Mouse (Mus musculus) embryonic facial prominence, embryonic 14.5 days (tissue): ENCODE measurements at regions not wholly inside any gene's neighbourhood (a gene's known extent, or its start where the extent isn't known, plus 50 kb on each side); places are given as distances from the start of the nearest gene placed in this dataset.

ENCODE experiments used
- ATAC-seq: fragments of 200-750 bp; cut with Nextera tagmentation; 2 replicates; pipeline ENCODE4 v1.8.0; 2017; ENCODE audit warnings: low read depth, moderate number of reproducible peaks, moderate TSS enrichment
- DNase-seq: peaks from one replicate; pipeline ENCODE4 v3.0.0-alpha.2; 2015; ENCODE audit warnings: low spot score
- H3K27ac ChIP-seq: fragments of 300-500 bp; sonication (generic); replicated peaks from 2 replicates; pipeline ENCODE4 v1.5.1; 2014; ENCODE audit warnings: low read depth, mild to moderate bottlenecking, low read length, moderate library complexity
- H3K27me3 ChIP-seq: fragments of 300-500 bp; sonication (generic); replicated peaks from 2 replicates; pipeline ENCODE4 v1.6.1; 2014; ENCODE audit warnings: low read length; ENCODE audit not compliant: control insufficient read depth, insufficient read depth
- H3K36me3 ChIP-seq: fragments of 300-500 bp; sonication (generic); 2 replicates; pipeline ENCODE4 v1.6.1; 2014; ENCODE audit warnings: low read length, mixed read lengths; ENCODE audit not compliant: control insufficient read depth, insufficient read depth
- H3K4me1 ChIP-seq: fragments of 300-500 bp; sonication (generic); 2 replicates; pipeline ENCODE4 v1.6.1; 2014; ENCODE audit warnings: antibody characterized with exemption, low read length; ENCODE audit not compliant: control insufficient read depth, insufficient read depth
- H3K4me2 ChIP-seq: fragments of 300-500 bp; sonication (generic); 2 replicates; pipeline ENCODE4 v1.6.1; 2014; ENCODE audit warnings: low read depth, mild to moderate bottlenecking, low read length, moderate library complexity, mixed read lengths
- H3K4me3 ChIP-seq: fragments of 300-500 bp; sonication (generic); 2 replicates; pipeline ENCODE4 v1.5.1; 2014; ENCODE audit warnings: low read depth, mild to moderate bottlenecking, low read length
- H3K9ac ChIP-seq: fragments of 300-500 bp; sonication (generic); 2 replicates; pipeline ENCODE4 v1.6.1; 2014; ENCODE audit warnings: low read depth, mild to moderate bottlenecking, low read length, moderate library complexity, mixed read lengths
- H3K9me3 ChIP-seq: fragments of 300-500 bp; sonication (generic); 2 replicates; pipeline ENCODE4 v1.6.1; 2016; ENCODE audit warnings: low read length; ENCODE audit not compliant: control insufficient read depth
- WGBS: fragments of 180-500 bp; shearing (Covaris S2); extraction: QIAGEN DNeasy Blood & Tissue Kit; methylation state at CpG from one replicate; pipeline ENCODE4 v1.1.7; 2014; 5-methylcytosine and 5-hydroxymethylcytosine counted together

- no peak overlapping the region for H3K4me2 ChIP-seq
- no peak overlapping the region for H3K4me3 ChIP-seq
- H3K27me3 ChIP-seq = no peaks in the 10 kb centered on the region
- 89% methylated on average over 7 of the region's 7 CpGs for WGBS
- H3K9me3 ChIP-seq = no peaks in the 10 kb centered on the region
- H3K27ac ChIP-seq = no peak overlapping the region
- H3K36me3 ChIP-seq = peaks cover 17% of the 10 kb centered on the region; the same call in 1 of the 2 replicates
- no peak overlapping the region for H3K9ac ChIP-seq
- ATAC-seq = no peak
- no peak for DNase-seq
- H3K4me1 ChIP-seq = peaks cover 12% of the 10 kb centered on the region; the same call in 1 of the 2 replicates
These were observed 316.8 kb upstream of the Ubash3b start for GRCm38 (mm10) chr9:41478106-41478848.

- Histone ChIP-seq H3K9ac (peak overlapping the region; percentile 81), H3K36me3 (0 out of 2 replicates have a peak, but pooled peaks cover 4% of the 10 kb centered on the region), H3K27ac (peak overlapping the region; percentile 94), H3K4me3 (peak overlapping the region; percentile 46), H3K9me3 (no peaks in the 10 kb centered on the region), H3K4me1 (peaks cover 17% of the 10 kb centered on the region), H3K27me3 (no peaks in the 10 kb centered on the region), H3K4me2 (peak overlapping the region; percentile 77)
- DNase-seq (peak; percentile 83), ATAC-seq (peak; percentile 28; the same call in 1 of the 2 replicates)
- 31% methylated on average over 8 of the region's 8 CpGs for WGBS
These were observed 313.8 kb upstream of the Ubash3b start for GRCm38 (mm10) chr9:41475326-41475725.

- DNase-seq (no peak), ATAC-seq (peak; percentile 20; the same call in 1 of the 2 replicates)
- H3K27ac ChIP-seq = peak overlapping the region; percentile 94
- peak overlapping the region; percentile 81 for H3K9ac ChIP-seq
- peak overlapping the region; percentile 77 for H3K4me2 ChIP-seq
- H3K27me3 ChIP-seq = no peaks in the 10 kb centered on the region
- H3K9me3 ChIP-seq = no peaks in the 10 kb centered on the region
- WGBS = 53% methylated on average over 6 of the region's 6 CpGs
- H3K36me3 ChIP-seq = 0 out of 2 replicates have a peak, but pooled peaks cover 4% of the 10 kb centered on the region
- peak overlapping the region; percentile 46 for H3K4me3 ChIP-seq
- H3K4me1 ChIP-seq = peaks cover 20% of the 10 kb centered on the region
These were observed 313.4 kb upstream of the Ubash3b start for GRCm38 (mm10) chr9:41474945-41475297.

- Histone ChIP-seq H3K36me3 (0 out of 2 replicates have a peak, but pooled peaks cover 4% of the 10 kb centered on the region), H3K4me2 (peak overlapping the region; percentile 77), H3K9ac (peak overlapping the region; percentile 81), H3K9me3 (no peaks in the 10 kb centered on the region), H3K27ac (peak overlapping the region; percentile 94), H3K4me1 (peaks cover 26% of the 10 kb centered on the region), H3K4me3 (peak overlapping the region; percentile 46), H3K27me3 (no peaks in the 10 kb centered on the region)
- peak; percentile 88 for DNase-seq
- peak; percentile 88 for ATAC-seq
- WGBS = 33% methylated on average over 11 of the region's 11 CpGs
These were observed 312.9 kb upstream of the Ubash3b start for GRCm38 (mm10) chr9:41474244-41474944.

- no peaks in the 10 kb centered on the region for H3K36me3 ChIP-seq
- H3K4me2 ChIP-seq = no peak overlapping the region
- H3K4me1 ChIP-seq = peaks cover 30% of the 10 kb centered on the region
- no peak overlapping the region for H3K27ac ChIP-seq
- no peak overlapping the region for H3K9ac ChIP-seq
- H3K4me3 ChIP-seq = no peak overlapping the region
- ATAC-seq (no peak), DNase-seq (no peak)
- WGBS = 90% methylated on average over 5 of the region's 5 CpGs
- no peaks in the 10 kb centered on the region for H3K27me3 ChIP-seq
- no peaks in the 10 kb centered on the region for H3K9me3 ChIP-seq
These were observed 312.0 kb upstream of the Ubash3b start for GRCm38 (mm10) chr9:41473506-41473905.

GRCm38 (mm10) chr9:41471345-41471744 lies 309.8 kb upstream of the Ubash3b start:
- H3K9ac ChIP-seq = no peak overlapping the region
- H3K36me3 ChIP-seq = no peaks in the 10 kb centered on the region
- ATAC-seq (no peak), DNase-seq (no peak)
- H3K4me2 ChIP-seq = no peak overlapping the region
- peaks cover 30% of the 10 kb centered on the region for H3K4me1 ChIP-seq
- 95% methylated on average over 3 of the region's 3 CpGs for WGBS
- H3K27me3 ChIP-seq = no peaks in the 10 kb centered on the region
- H3K27ac ChIP-seq = peak overlapping the region; percentile 87; the same call in 1 of the 2 replicates
- H3K4me3 ChIP-seq = no peak overlapping the region
- no peaks in the 10 kb centered on the region for H3K9me3 ChIP-seq

GRCm38 (mm10) chr9:41470010-41470409 lies 308.5 kb upstream of the Ubash3b start:
- H3K4me1 ChIP-seq = peaks cover 28% of the 10 kb centered on the region
- no peaks in the 10 kb centered on the region for H3K27me3 ChIP-seq
- peak; percentile 97 for DNase-seq
- no peaks in the 10 kb centered on the region for H3K36me3 ChIP-seq
- peak overlapping the region; percentile 87 for H3K27ac ChIP-seq
- peak; percentile 84 for ATAC-seq
- no peak overlapping the region for H3K4me3 ChIP-seq
- no peaks in the 10 kb centered on the region for H3K9me3 ChIP-seq
- peak overlapping the region; percentile 30 for H3K4me2 ChIP-seq
- 13% methylated on average over 6 of the region's 6 CpGs for WGBS
- peak overlapping the region; percentile 21; the same call in 1 of the 2 replicates for H3K9ac ChIP-seq

GRCm38 (mm10) chr9:41469414-41469813 lies 307.9 kb upstream of the Ubash3b start:
- peaks cover 24% of the 10 kb centered on the region for H3K4me1 ChIP-seq
- 37% methylated on average over 5 of the region's 5 CpGs for WGBS
- ATAC-seq = peak; percentile 31; the same call in 1 of the 2 replicates
- no peak overlapping the region for H3K9ac ChIP-seq
- H3K36me3 ChIP-seq = no peaks in the 10 kb centered on the region
- H3K4me3 ChIP-seq = no peak overlapping the region
- no peaks in the 10 kb centered on the region for H3K9me3 ChIP-seq
- peak; percentile 55 for DNase-seq
- H3K4me2 ChIP-seq = peak overlapping the region; percentile 30
- H3K27me3 ChIP-seq = no peaks in the 10 kb centered on the region
- H3K27ac ChIP-seq = peak overlapping the region; percentile 87
